In genomic region chr17:13423373-13424024, GRCm38 (mm10) we compare ENCODE assay signal across 7 mouse cellular contexts.
A peak's percentile ranks its signal among the peaks of the same experiment; 100 is the strongest.
DNase-seq lines count a peak whose midpoint lies in the region; ATAC-seq and TF ChIP-seq lines count a peak whose summit lies in the region.
"Not testable (repeated sequence)": the region's sequence is repeated elsewhere in the genome, so short reads cannot be mapped to it uniquely, and the experiment has no call there.

No protein-coding gene starts in this region.

- 67% methylated on average over 8 of the region's 8 CpGs for whole genome bisulfite sequencing in forebrain, embryonic 13.5 days
- WGBS in heart, postnatal 0 days = 58% methylated on average over 8 of the region's 8 CpGs
- WGBS in intestine, embryonic 14.5 days = 68% methylated on average over 8 of the region's 8 CpGs
- WGBS in limb, embryonic 11.5 days = 74% methylated on average over 8 of the region's 8 CpGs
- 62% methylated on average over 8 of the region's 8 CpGs for WGBS in liver, postnatal 0 days (ENCODE audit: insufficient replicate concordance)
- 66% methylated on average over 8 of the region's 8 CpGs for WGBS in midbrain, embryonic 15.5 days
- 63% methylated on average over 8 of the region's 8 CpGs for WGBS in stomach, embryonic 16.5 days

- TF ChIP-seq CTCF in heart, postnatal 0 days (IDR thresholded peaks at IDR 0.05; ENCODE audit: low read depth); liver, postnatal 0 days (IDR thresholded peaks at IDR 0.05; ENCODE audit: low read depth): not testable (repeated sequence)

- H3K9ac ChIP-seq in forebrain, embryonic 13.5 days; heart, postnatal 0 days (replicated peaks; ENCODE audit: low read depth, low read length); intestine, embryonic 14.5 days (ENCODE audit: low read length); limb, embryonic 11.5 days (ENCODE audit: low read length); liver, postnatal 0 days (replicated peaks); midbrain, embryonic 15.5 days; stomach, embryonic 16.5 days (ENCODE audit: low read length): not testable (repeated sequence)

- not testable (repeated sequence) for H3K27me3 ChIP-seq in forebrain, embryonic 13.5 days; heart, postnatal 0 days (ENCODE audit: control insufficient read depth, insufficient read depth, low read length); intestine, embryonic 14.5 days (replicated peaks; ENCODE audit: control insufficient read depth, insufficient read depth, low read length); limb, embryonic 11.5 days (ENCODE audit: control insufficient read depth, insufficient read depth, low read length); liver, postnatal 0 days (ENCODE audit: insufficient read depth, low read length); midbrain, embryonic 15.5 days (replicated peaks); stomach, embryonic 16.5 days (ENCODE audit: control insufficient read depth, insufficient read depth, low read length)

- 0 out of 2 replicates have a peak, but pooled peaks have one; percentile 27 for ATAC-seq in forebrain, embryonic 13.5 days
- ATAC-seq in heart, postnatal 0 days (ENCODE audit: insufficient read depth, low read depth) = peak; percentile 25; the same call in 1 of the 2 replicates
- ATAC-seq in intestine, embryonic 14.5 days (replicated peaks; ENCODE audit: low FRiP score, low TSS enrichment, low read depth) = peak; percentile 50; the same call in 1 of the 2 replicates
- ATAC-seq in limb, embryonic 11.5 days (ENCODE audit: insufficient number of reproducible peaks, low FRiP score, low TSS enrichment, low read depth) = peak; percentile 28; the same call in 1 of the 2 replicates
- not testable (repeated sequence) for ATAC-seq in liver, postnatal 0 days
- ATAC-seq in midbrain, embryonic 15.5 days (replicated peaks) = peak; percentile 33; the same call in 1 of the 2 replicates
- ATAC-seq in stomach, embryonic 16.5 days (ENCODE audit: insufficient read depth, low FRiP score) = 0 out of 2 replicates have a peak, but pooled peaks have one; percentile 23

- H3K4me2 ChIP-seq in forebrain, embryonic 13.5 days; heart, postnatal 0 days (ENCODE audit: low read depth, low read length); intestine, embryonic 14.5 days (ENCODE audit: low read length); limb, embryonic 11.5 days (ENCODE audit: low read depth, severe bottlenecking); liver, postnatal 0 days (ENCODE audit: low read depth, low read length); midbrain, embryonic 15.5 days; stomach, embryonic 16.5 days (ENCODE audit: low read depth, low read length): not testable (repeated sequence)

- H3K9me3 ChIP-seq in forebrain, embryonic 13.5 days (replicated peaks) = peaks cover 23% of the 10 kb centered on the region
- not testable (repeated sequence) for H3K9me3 ChIP-seq in heart, postnatal 0 days (replicated peaks; ENCODE audit: control insufficient read depth, low read length); intestine, embryonic 14.5 days (ENCODE audit: control insufficient read depth, low read length); limb, embryonic 11.5 days (ENCODE audit: control insufficient read depth, low read length); liver, postnatal 0 days (ENCODE audit: low read length); midbrain, embryonic 15.5 days; stomach, embryonic 16.5 days (replicated peaks; ENCODE audit: control insufficient read depth, low read length)

- not testable (repeated sequence) for H3K27ac ChIP-seq in forebrain, embryonic 13.5 days; heart, postnatal 0 days (ENCODE audit: low read depth); intestine, embryonic 14.5 days (ENCODE audit: low read depth); limb, embryonic 11.5 days (replicated peaks; ENCODE audit: low read depth, low read length); liver, postnatal 0 days (ENCODE audit: low read depth); midbrain, embryonic 15.5 days; stomach, embryonic 16.5 days (ENCODE audit: low read length)

- H3K4me3 ChIP-seq in forebrain, embryonic 13.5 days; heart, postnatal 0 days (ENCODE audit: low read depth, low read length); intestine, embryonic 14.5 days (ENCODE audit: low read depth, low read length); limb, embryonic 11.5 days (ENCODE audit: low read depth, low read length); liver, postnatal 0 days (ENCODE audit: low read depth, low read length); midbrain, embryonic 15.5 days; stomach, embryonic 16.5 days (replicated peaks; ENCODE audit: low read length): not testable (repeated sequence)

- DNase-seq in heart, postnatal 0 days (ENCODE audit: low spot score); intestine, embryonic 14.5 days (ENCODE audit: low spot score): not testable (repeated sequence)
- DNase-seq in limb, embryonic 11.5 days (ENCODE audit: low spot score) = peak; percentile 20
- DNase-seq in liver, postnatal 0 days = peak; percentile 15

- H3K4me1 ChIP-seq in forebrain, embryonic 13.5 days; heart, postnatal 0 days (ENCODE audit: control insufficient read depth, insufficient read depth); intestine, embryonic 14.5 days (replicated peaks; ENCODE audit: control insufficient read depth, insufficient read depth, low read length); limb, embryonic 11.5 days (ENCODE audit: control insufficient read depth, insufficient read depth, low read length); liver, postnatal 0 days (ENCODE audit: insufficient read depth); midbrain, embryonic 15.5 days; stomach, embryonic 16.5 days (ENCODE audit: control insufficient read depth, insufficient read depth, low read length): not testable (repeated sequence)

- not testable (repeated sequence) for H3K36me3 ChIP-seq in forebrain, embryonic 13.5 days (ENCODE audit: poor library complexity, severe bottlenecking); heart, postnatal 0 days (replicated peaks; ENCODE audit: control insufficient read depth, insufficient read depth, low read length); intestine, embryonic 14.5 days (ENCODE audit: control insufficient read depth, insufficient read depth, low read length); limb, embryonic 11.5 days (ENCODE audit: control insufficient read depth, insufficient read depth, low read length); liver, postnatal 0 days (replicated peaks; ENCODE audit: insufficient read depth, low read length); midbrain, embryonic 15.5 days (replicated peaks); stomach, embryonic 16.5 days (ENCODE audit: control insufficient read depth, insufficient read depth, low read length)

- not testable (repeated sequence) for TF ChIP-seq EP300 in heart, postnatal 0 days (IDR thresholded peaks at IDR 0.05; ENCODE audit: low read depth); liver, postnatal 0 days (IDR thresholded peaks at IDR 0.05; ENCODE audit: low read depth)
